Mouse (Mus musculus) kidney, adult 2 months (tissue): ENCODE data around the gene Rps6ka4. TPM values are rescaled to one million over a fixed set of nuclear protein-coding genes. Genes with fewer than 3 reads are reported as not detected.

Source experiments
- DNase-seq: peaks from one replicate; pipeline ENCODE4 v3.0.0; 2021
- H3K27ac ChIP-seq: fragments of 200-500 bp; 2 replicates; pipeline ENCODE4 v1.5.1; 2012; ENCODE audit warnings: low read depth, low read length, control low read depth, inconsistent platforms; ENCODE audit not compliant: insufficient read depth
- H3K27me3 ChIP-seq: fragments of 200-500 bp; replicated peaks from 2 replicates; pipeline ENCODE4 v1.6.1; 2012; ENCODE audit warnings: mild to moderate bottlenecking, moderate library complexity, low read length, inconsistent platforms; ENCODE audit not compliant: control insufficient read depth, insufficient read depth
- H3K36me3 ChIP-seq: fragments of 200-500 bp; 2 replicates; pipeline ENCODE4 v1.6.1; 2012; ENCODE audit warnings: mild to moderate bottlenecking, moderate library complexity, low read length, inconsistent platforms; ENCODE audit not compliant: control insufficient read depth, insufficient read depth
- H3K4me1 ChIP-seq: fragments of 200-500 bp; 2 replicates; pipeline ENCODE4 v1.6.1; 2011; ENCODE audit warnings: low read length; ENCODE audit not compliant: control insufficient read depth, insufficient read depth
- H3K4me3 ChIP-seq: fragments of 200-500 bp; 2 replicates; pipeline ENCODE4 v1.5.1; 2011; ENCODE audit warnings: mild to moderate bottlenecking, low read depth, low read length, control low read depth; ENCODE audit not compliant: insufficient read depth
- CTCF ChIP-seq: fragments of 200-500 bp; conservative IDR thresholded peaks from 2 replicates; pipeline ENCODE4 v1.5.1; 2011; ENCODE audit warnings: low read depth, mild to moderate bottlenecking, control low read depth, low read length, moderate library complexity, mixed read lengths; ENCODE audit not compliant: insufficient read depth, insufficient read length
- POLR2A ChIP-seq: fragments of 200-500 bp; IDR thresholded peaks from one replicate; pipeline ENCODE4 v1.6.1; 2011; ENCODE audit warnings: low read depth, low read length, control low read depth
- WGBS: fragments of 180-500 bp; shearing (Covaris S2); methylation state at CpG from one replicate; pipeline ENCODE4 v1.1.7; 2018; 5-methylcytosine and 5-hydroxymethylcytosine counted together
- polyA plus RNA-seq: library from polyadenylated mRNA; depleted of rRNA; stranded (reverse); fragments of >200 nt; gene quantifications from 2 replicates; pipeline ENCODE4 v1.2.3, GENCODE M21; 2012; rRNA removed

Rps6ka4 gene
- polyA plus RNA-seq, 1 experiment = 19.9 TPM

- no peak for DNase-seq
- TF ChIP-seq POLR2A (no peak), CTCF (no peak)
- no peaks in the 10 kb centered on the region for H3K27me3 ChIP-seq
- no peaks in the 10 kb centered on the region for H3K36me3 ChIP-seq
- no peaks in the 10 kb centered on the region for H3K4me1 ChIP-seq
- H3K4me3 ChIP-seq = no peak overlapping the region
- no peak overlapping the region for H3K27ac ChIP-seq
- 40% methylated on average over 10 of the region's 10 CpGs for WGBS
These were observed 21.2 kb downstream of the Rps6ka4 start for GRCm38 (mm10) chr19:6819143-6819827.

GRCm38 (mm10) chr19:6814958-6815357 is 25.5 kb downstream of the Rps6ka4 start:
- H3K27ac ChIP-seq = no peak overlapping the region
- H3K36me3 ChIP-seq = no peaks in the 10 kb centered on the region
- no peak for TF ChIP-seq CTCF
- no peak for TF ChIP-seq POLR2A
- H3K4me1 ChIP-seq = no peaks in the 10 kb centered on the region
- no peak overlapping the region for H3K4me3 ChIP-seq
- WGBS = 85% methylated on average over 3 of the region's 3 CpGs
- DNase-seq = no peak
- H3K27me3 ChIP-seq = no peaks in the 10 kb centered on the region

GRCm38 (mm10) chr19:6814366-6814765 is 26.1 kb downstream of the Rps6ka4 start:
- Histone ChIP-seq H3K4me1 (no peaks in the 10 kb centered on the region), H3K4me3 (no peak overlapping the region), H3K27me3 (no peaks in the 10 kb centered on the region)

More at GRCm38 (mm10) chr19:6814366-6814765, 26.1 kb downstream of the Rps6ka4 start:
- H3K27ac ChIP-seq = no peak overlapping the region
- TF ChIP-seq CTCF (no peak), POLR2A (no peak)
- no peak for DNase-seq
- 33% methylated on average over 4 of the region's 4 CpGs for WGBS
- no peaks in the 10 kb centered on the region for H3K36me3 ChIP-seq

Other genes starting within 250 kb of the Rps6ka4 start
- gene Ccdc88b, start 17.6 kb upstream of the Rps6ka4 start, polyA plus RNA-seq = 2.1 and 2.2 TPM in 2 replicates
- gene Trmt112, start 69.1 kb upstream of the Rps6ka4 start, polyA plus RNA-seq = 133 and 146 TPM in 2 replicates
- gene Prdx5, start 69.5 kb upstream of the Rps6ka4 start, polyA plus RNA-seq = 1,575 and 2,285 TPM in 2 replicates
- gene Esrra, start 81.2 kb upstream of the Rps6ka4 start, polyA plus RNA-seq = 134 and 155 TPM in 2 replicates
- 0.44 and 0.99 TPM in 2 replicates for gene Catsperz, start 84.7 kb upstream of the Rps6ka4 start, polyA plus RNA-seq
- gene Kcnk4, start 93.9 kb upstream of the Rps6ka4 start, polyA plus RNA-seq = 0.07 and 0.08 TPM in 2 replicates
- gene Bad, start 101.2 kb upstream of the Rps6ka4 start, polyA plus RNA-seq = 75.4 and 83.1 TPM in 2 replicates
- 78.4 and 91.7 TPM in 2 replicates for gene Gpr137, start 101.8 kb upstream of the Rps6ka4 start, polyA plus RNA-seq
- 48.7 and 55.3 TPM in 2 replicates for gene Ppp1r14b, start 134.3 kb upstream of the Rps6ka4 start, polyA plus RNA-seq
- gene Plcb3, start 135.8 kb upstream of the Rps6ka4 start, polyA plus RNA-seq = 40.2 and 53.7 TPM in 2 replicates
- gene Fkbp2, start 139.9 kb upstream of the Rps6ka4 start, polyA plus RNA-seq = 96.3 and 136 TPM in 2 replicates
- gene Vegfb, start 147.0 kb upstream of the Rps6ka4 start, polyA plus RNA-seq = 82.9 and 83.0 TPM in 2 replicates
- gene Dnajc4, start 151.9 kb upstream of the Rps6ka4 start, polyA plus RNA-seq = 48.8 and 50.1 TPM in 2 replicates
- gene Nudt22, start 155.5 kb upstream of the Rps6ka4 start, polyA plus RNA-seq = 58.3 and 63.4 TPM in 2 replicates
- gene Trpt1, start 155.5 kb upstream of the Rps6ka4 start, polyA plus RNA-seq = 19.3 and 22.5 TPM in 2 replicates
- 5.2 and 9.2 TPM in 2 replicates for gene Fermt3, start 178.8 kb upstream of the Rps6ka4 start, polyA plus RNA-seq
- gene Stip1, start 199.3 kb upstream of the Rps6ka4 start, polyA plus RNA-seq = 40.6 and 51.4 TPM in 2 replicates
- gene Macrod1, start 216.2 kb upstream of the Rps6ka4 start, polyA plus RNA-seq = 61.7 and 67.2 TPM in 2 replicates